Mouse (Mus musculus) forelimb bud, embryonic 11.5 days (tissue): ENCODE data around the gene Sema5a.

Experiments used
- DNase-seq: peaks from one replicate; pipeline ENCODE4 v3.0.0-alpha.2; 2012; ENCODE audit warnings: low read depth, low spot score

Sema5a gene

GRCm38 (mm10) chr15:32626031-32626430, 381.4 kb downstream of the Sema5a start:
- no peak for DNase-seq

- DNase-seq: no peak
Measured at GRCm38 (mm10) chr15:32633713-32634112, 389.1 kb downstream of the Sema5a start.

DNA sequence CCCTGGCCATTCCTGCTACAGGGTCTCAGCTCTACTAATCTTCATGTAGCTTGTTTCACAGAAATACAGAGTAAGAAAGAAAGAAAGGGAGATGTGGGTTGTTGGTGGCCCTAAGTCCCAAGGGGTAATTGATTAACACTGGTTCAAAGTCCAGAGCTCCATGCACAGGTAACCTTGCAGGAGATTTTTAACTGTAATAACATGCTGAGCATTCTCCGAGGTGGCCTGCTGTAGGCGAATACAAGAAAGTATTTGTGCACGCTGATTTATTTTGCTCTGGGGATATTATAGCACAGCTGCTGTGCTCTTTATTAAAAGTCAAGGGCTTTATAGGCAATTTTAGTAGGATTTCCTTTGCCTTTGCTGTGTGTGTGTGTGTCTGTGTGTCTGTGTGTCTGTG, 393.3 kb downstream of the Sema5a start:
- DNase-seq: peak; percentile 24

DNA sequence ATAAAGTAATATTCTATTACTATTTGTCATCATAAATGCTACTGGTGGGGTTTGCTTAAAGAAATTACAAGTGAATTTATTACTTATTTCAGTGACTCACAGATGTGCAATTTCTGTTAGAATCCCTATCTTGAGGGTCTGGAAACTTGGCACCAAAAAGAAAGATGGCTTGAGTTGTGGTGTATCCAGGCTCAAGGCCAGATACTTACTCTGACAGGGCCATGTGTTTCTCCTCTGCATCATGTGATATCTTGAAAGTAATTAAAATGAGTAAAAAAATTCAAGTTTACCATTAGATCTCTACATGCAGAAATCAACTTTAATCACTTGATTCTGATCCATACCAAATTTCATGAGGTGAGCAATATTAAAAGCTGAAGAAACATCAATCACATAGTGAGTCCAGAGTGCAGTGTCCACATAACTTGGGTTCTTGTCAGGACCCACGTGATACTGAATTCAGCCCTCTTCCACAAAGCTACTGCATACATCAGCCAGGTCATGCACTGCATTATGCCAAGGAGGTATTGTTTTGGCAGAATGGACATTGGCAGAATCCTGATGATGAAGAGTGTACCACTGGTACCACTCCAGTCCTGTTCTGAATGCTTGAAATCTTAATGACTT, 402.6 kb downstream of the Sema5a start:
- DNase-seq: no peak

DNA sequence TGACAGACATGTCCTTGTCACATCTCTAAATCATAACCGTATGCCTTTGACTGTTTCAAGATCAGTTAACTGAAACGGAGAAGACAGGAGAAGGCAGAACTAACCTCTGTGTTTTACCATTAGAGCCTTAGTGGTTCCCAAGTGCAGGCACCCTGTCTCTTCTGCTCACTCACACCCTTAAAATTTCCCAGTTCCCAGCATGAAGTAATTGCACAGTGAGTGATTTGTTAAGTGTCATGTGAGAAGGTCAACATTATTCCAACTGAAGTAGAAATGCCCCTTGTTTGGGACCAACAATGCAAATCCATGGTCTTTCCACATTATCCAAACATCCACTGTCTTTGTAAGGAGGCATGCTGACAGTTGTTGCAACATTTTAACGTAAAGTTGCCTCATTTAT, 409.4 kb downstream of the Sema5a start:
- peak; percentile 80 for DNase-seq

GRCm38 (mm10) chr15:32656017-32656416, 411.4 kb downstream of the Sema5a start:
- no peak for DNase-seq

DNA sequence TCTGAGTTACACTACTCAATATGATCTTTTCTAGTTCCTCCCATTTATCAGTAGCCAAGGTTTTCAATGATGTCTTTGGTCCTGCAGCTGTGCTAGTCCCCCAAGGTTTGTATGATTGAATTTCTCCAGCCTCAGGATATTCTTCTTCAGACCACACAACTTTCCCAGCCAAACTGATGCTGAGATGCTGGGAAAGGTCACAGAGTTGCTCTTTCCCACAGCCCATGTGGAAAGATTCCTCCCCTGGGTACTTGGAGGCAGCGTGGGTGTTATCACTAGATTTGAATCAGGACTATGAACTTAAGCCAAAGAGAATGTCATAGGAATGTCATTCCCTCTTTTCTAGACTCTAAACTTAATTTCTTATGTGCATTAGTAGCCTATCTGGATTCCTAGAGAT, 431.8 kb downstream of the Sema5a start:
- no peak for DNase-seq

DNA sequence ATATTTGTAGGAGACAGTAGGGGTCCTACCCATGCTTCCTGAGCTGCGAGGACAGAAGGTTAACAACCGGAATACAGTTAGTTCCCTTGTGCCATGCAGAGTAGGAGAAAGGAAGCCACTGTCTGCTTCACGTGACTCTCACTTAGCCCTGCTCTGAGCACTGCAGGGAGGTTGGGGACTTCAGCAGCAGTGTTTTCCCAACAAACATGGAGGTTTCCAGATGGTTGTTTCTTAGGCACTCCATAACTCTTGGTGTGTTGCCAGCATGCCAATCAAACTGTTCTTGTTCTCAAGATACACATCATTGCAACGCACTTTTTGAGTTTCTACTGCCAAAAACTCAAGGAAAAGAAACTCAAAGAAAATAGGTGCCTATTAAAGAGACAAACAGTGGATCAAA, 440.5 kb downstream of the Sema5a start:
- DNase-seq: no peak

DNA sequence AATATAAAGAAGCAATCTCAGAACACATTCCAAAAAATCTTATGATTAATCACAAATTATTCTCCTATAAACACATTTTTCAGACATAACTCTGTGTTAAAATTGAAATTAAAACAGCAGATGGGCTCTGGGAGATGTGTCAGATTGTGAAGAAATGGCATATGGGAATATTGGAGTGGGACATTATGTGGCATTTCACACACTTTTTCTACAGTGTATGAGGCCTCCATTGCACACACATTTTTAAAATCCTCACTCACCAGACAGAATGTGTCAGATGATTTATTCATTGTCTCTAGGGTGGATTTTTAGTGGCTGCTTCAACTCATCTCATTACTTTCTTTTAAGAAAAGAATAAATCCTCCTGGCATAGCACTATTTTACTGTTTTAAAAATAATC, 446.4 kb downstream of the Sema5a start:
- no peak for DNase-seq

DNA sequence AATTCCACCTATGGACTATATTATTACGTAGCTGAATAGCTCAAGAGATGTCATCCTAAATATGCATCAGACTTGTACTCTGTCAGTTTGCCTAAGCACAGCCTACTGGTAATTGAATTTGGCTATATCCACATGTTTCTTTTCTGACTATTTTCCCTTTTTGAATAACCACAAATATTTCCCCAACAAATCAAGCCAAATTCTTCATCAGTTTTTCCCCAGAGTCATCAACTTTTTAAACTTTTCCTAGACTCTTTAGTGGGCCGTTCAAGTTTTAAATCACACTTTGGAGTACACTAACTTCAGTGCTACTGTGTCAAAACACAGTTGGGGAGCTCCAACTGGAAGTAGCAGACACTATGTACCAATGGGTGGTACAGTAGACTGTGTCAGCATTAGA, 448.4 kb downstream of the Sema5a start:
- no peak for DNase-seq

- DNase-seq: no peak
Measured at GRCm38 (mm10) chr15:32717298-32717985, 472.8 kb downstream of the Sema5a start.

DNA sequence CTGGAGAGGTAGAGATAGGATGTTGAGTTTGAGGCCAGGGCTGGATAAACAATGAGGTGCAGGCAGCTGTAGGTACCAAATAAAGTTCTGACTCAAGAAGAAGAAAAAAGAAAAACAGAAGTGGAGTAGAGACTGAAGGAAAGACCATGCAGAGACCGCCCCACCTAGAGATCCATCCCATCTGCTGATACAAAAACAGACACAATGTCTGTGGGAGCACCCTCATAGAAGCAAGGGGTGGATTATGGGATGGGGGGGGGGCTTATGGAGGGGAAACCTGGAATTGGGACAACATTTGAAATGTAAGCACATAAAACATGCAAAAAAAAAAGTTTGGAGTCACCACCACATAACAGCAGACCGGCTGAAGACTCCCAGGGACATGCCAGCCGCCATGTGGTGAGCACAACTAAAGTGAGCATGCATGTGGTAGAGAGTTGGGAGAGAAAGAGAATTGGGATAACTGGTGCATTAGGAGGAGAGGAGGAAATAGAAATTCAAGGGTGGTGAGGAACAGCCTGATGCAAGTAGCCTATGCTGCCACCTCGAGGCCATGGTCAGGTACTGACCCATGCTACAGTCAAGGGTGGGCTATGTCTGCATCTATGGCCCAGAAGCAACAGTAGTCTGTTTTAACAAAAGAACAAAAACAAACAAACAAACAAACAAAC, 473.8 kb downstream of the Sema5a start:
- peak; percentile 80 for DNase-seq

DNA sequence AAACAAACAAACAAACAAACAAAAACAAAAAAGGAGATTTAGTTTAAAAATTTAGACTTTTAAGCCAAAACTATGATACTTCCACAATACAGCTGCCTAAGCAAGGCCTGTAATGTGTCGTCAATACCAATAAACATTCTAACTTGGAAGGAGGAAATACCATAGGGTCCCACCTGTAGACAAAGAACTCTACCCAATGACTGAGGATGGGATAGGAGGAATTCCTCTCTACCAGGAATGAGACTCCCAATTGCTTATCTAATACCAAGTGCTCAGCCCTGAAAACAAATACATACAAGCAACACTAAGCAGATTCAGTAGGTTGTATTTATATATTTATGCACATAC, 474.3 kb downstream of the Sema5a start:
- DNase-seq: no peak

DNA sequence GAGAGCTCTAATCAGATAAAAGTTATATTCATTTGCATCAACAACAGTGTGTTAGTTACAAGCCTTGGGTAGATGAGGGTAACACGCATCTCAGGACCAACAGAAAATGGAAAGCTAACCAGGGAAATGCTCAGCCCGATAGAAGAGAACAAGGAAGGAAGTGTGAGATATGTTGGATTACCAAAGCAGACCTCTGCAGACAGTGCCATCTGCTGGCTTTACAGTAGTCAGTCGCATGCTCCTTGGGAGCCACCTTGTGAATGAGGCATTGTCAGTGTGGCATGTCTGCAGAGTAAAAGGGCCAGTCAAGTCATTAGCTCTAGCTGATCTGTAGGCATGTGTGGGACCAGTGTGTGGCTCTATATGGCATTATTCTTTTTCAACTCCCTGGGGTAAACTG, 486.2 kb downstream of the Sema5a start:
- peak; percentile 27 for DNase-seq
